Mouse (Mus musculus) splenic B cell, adult 2 months (primary cell): ENCODE data around the gene Klhdc3.
A peak's percentile ranks its signal among the peaks of the same experiment; 100 is the strongest.

Source experiments
- DNase-seq: peaks from one replicate; pipeline ENCODE4 v3.0.0-alpha.2; 2011; ENCODE audit warnings: low read depth, low spot score
- H3K27me3 ChIP-seq: 2 replicates; pipeline ENCODE4 v1.6.1; 2012; ENCODE audit warnings: mild to moderate bottlenecking, low read length, moderate library complexity, mixed read lengths; ENCODE audit not compliant: control insufficient read depth, poor library complexity, insufficient read depth, severe bottlenecking
- H3K36me3 ChIP-seq: 2 replicates; pipeline ENCODE4 v1.6.1; 2012; ENCODE audit warnings: mild to moderate bottlenecking, low read length, moderate library complexity, mixed read lengths; ENCODE audit not compliant: control insufficient read depth, poor library complexity, insufficient read depth, severe bottlenecking

Gene Klhdc3

DNA sequence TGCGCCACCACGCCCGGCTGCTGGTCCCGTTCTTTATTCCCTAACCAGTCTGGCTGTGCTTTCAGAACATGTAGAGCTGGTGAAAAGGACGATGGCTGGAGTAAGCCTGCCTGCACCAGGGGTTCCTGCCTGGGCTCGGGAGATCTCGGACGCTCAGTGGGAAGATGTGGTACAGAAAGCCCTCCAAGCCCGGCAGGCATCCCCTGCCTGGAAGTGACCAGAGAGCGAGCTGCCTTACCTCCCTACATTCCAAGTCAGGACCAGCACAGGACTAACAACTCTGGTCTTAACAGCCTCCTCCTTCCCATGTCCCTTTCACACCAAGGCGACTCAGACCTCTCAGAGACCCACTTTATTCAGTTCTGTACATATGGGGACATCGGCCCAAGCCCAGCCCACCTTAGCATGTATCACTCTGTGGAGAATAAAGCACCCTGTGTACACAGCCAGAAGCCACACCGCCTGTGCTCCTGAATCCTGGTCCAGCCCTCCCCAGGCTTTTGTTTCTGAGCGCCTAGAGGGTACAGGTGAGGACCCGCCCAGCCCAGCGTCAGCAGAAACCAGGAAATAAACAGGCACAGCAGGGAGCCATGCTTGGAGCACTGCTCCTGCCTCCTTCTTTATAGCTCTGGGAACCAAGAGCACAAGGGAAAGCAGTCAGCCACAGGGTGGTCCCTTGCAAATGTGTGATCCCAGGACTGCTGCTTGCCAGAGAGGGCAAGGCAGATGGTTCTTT lies 2.1 kb upstream of the Klhdc3 start:
- no peak for DNase-seq
- no peaks in the 10 kb centered on the region for H3K27me3 ChIP-seq
- H3K36me3 ChIP-seq: peaks cover 4% of the 10 kb centered on the region

DNA sequence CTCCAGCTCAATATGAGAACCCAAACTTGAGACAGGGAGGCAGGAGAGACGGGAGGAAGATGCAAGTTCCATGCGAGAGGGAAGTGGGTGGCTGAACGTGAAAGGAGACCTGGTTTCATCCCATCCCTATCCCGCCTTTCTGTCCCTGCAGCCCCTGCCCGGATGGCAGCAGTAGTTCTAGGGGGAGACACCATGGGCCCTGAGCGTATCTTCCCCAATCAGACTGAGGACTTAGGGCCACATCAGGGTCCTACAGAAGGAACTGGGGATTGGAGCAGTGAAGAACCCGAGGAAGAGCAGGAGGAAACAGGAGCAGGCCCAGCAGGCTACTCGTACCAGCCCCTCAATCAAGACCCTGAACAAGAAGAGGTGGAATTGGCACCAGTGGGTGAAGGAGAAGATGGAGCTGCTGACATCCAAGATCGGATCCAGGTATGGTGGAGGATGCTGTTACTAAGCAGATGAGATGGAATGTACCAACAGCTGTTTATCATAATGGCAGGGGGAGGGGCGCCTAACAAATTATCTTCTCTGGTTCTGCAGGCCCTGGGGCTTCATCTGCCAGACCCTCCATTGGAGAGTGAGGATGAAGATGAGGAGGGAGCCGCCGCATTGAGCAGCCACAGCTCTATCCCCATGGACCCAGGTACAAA lies 878 bp upstream of the Klhdc3 start:
- H3K27me3 ChIP-seq: no peaks in the 10 kb centered on the region
- no peak for DNase-seq
- peaks cover 5% of the 10 kb centered on the region for H3K36me3 ChIP-seq

- peak; percentile 59 for DNase-seq
- peaks cover 2% of the 10 kb centered on the region for H3K36me3 ChIP-seq
- no peaks in the 10 kb centered on the region for H3K27me3 ChIP-seq
These were observed 613 bp downstream of the Klhdc3 start for GRCm38 (mm10) chr17:46679843-46680759.

DNA sequence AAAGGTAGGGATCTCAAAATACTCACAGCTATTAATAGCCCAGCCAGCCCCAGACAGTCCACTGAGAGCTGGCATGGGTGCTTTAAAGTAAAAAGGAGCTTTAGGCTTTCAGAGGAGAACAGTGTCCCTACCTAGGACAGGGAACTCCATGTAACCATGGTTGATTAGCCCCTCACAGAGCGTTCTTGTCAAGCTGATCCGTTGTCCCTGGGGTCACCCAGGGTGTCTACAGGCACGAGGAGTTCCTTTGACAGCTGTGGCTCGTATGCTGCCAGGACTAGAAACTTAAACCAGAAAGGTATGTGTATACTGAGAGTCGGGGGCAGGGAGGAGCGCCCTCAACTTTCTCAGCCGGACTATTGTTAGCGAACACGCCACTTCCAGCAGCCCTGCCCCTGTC lies 1.8 kb downstream of the Klhdc3 start:
- peaks cover 2% of the 10 kb centered on the region for H3K36me3 ChIP-seq
- no peaks in the 10 kb centered on the region for H3K27me3 ChIP-seq
- DNase-seq: no peak

DNA sequence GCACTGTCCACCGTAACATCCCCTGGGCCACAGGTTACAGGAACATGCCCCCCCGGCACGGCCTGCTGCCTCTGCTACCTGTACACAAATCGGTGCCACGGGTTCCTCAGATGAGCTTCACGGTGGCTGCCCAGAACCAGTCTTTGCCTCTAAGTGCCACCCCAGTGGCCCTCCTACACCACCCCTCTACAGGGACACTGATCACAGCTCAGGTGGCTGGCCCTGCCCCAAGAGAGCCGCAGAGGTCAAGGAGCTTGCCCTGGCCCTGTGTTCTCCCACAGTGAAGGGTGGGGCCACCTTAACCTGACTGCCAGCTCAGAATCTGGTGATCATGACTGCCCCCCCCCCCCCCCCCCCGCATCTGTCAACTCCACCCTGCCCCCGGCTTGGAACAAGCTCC lies 2.3 kb downstream of the Klhdc3 start, which contains the start of gene Mea1:
TSS of gene Mea1 (plus strand) at position 378 of the 400 bp plus-strand sequence.
- peaks cover 2% of the 10 kb centered on the region for H3K36me3 ChIP-seq

DNA sequence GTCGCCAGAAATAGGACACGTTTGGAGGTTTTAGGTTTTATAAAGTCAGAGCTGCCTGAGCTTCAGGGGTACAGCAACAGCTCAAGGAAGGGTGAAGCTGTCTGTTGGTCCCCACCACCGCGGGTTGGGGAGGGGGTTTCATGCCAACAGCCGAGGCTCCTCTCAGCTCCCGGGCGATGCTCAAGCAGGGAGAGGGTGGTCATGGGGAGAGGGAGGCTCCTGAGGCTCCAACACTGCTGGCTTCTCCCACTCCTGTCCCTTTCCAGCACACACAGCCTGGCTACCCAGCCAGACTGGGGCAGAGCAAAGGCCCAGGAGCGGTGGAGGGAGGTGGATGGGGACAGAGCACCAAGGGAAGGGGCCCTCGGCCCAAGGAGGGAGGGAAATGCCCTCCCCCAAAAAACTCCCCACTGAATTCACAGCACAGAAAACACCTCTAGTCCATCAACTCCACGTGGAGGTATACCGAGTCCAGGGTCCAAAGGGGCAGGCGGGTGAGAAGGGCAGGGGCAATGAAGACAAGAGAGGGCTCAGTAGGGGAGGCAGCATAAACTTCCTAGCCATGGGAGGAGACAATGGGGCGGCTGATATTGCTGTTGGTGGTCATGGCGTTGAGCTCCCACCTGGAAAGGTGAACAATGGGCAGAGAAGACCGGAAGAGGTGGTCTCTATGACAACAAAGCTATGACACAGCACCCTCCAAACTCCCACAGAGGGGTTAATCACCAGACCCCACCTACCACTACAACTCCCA lies 6.0 kb downstream of the Klhdc3 start:
- peaks cover 7% of the 10 kb centered on the region for H3K36me3 ChIP-seq
- no peak for DNase-seq
- no peaks in the 10 kb centered on the region for H3K27me3 ChIP-seq

More for the DNA sequence above, 2.3 kb downstream of the Klhdc3 start, which contains the start of gene Mea1:
- no peak for DNase-seq
- no peaks in the 10 kb centered on the region for H3K27me3 ChIP-seq

DNA sequence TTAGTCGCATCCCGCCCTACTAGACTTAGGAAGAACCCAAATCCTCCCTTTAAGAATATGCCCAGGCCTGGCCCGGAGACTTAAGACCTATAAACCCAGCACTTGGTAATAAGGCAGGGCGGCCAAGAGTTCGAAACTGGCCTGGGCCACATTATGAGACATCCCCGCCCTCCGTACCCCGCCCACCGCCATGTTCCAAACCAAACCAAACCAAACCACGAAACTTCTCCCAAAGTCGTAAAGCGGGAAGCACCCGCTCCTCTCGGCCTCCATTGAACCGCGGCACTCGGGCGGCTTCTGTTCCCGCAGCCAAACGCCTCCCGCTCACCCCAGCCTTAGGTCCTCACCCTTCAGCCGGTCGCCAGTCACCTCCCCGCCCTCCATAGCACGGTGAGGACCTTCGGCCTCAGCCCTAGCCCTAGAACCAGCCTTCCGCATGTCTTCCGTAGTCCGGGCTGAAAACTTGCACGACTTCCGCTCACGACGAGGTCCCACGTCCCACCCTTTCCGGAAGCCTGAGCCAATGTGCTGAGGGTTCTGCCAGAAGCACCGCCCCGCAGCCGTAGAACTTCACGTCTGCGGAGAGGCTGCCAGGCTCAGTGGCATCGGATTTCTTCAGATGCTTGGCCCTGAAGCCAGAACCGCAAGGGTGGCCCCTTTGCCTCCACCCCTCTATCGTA lies 6.7 kb downstream of the Klhdc3 start, which contains the start of gene Rrp36:
TSS of gene Rrp36 (minus strand) at position 503 of the 680 bp plus-strand sequence.
- peak; percentile 92 for DNase-seq
- H3K27me3 ChIP-seq: no peaks in the 10 kb centered on the region

DNA sequence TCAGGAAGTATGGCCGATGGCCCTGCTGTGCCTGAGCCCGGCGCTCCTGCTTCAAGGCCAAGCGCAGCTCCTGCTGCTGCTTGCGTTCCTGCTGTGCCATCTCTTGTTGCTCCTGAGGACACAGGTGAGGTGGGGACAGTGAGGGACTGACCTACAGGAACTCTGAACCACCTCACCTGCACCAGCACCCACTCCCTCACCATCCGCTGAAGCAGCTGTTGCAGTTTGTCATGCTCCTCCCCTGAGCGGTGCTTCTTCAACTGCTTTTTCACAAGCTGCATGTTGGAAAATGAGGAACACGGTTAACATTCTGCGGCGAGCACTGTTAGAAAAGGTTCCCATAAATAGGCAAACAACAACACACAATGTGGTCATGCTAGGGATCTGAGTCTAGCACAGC lies 10.8 kb downstream of the Klhdc3 start:
- Histone ChIP-seq H3K27me3 (no peaks in the 10 kb centered on the region), H3K36me3 (peaks cover 14% of the 10 kb centered on the region)
- no peak for DNase-seq

More for the DNA sequence above, 6.7 kb downstream of the Klhdc3 start, which contains the start of gene Rrp36:
- peaks cover 10% of the 10 kb centered on the region for H3K36me3 ChIP-seq

GRCm38 (mm10) chr17:46667712-46668111 lies 13.0 kb downstream of the Klhdc3 start:
- no peak for DNase-seq
- peaks cover 14% of the 10 kb centered on the region for H3K36me3 ChIP-seq
- no peaks in the 10 kb centered on the region for H3K27me3 ChIP-seq

DNA sequence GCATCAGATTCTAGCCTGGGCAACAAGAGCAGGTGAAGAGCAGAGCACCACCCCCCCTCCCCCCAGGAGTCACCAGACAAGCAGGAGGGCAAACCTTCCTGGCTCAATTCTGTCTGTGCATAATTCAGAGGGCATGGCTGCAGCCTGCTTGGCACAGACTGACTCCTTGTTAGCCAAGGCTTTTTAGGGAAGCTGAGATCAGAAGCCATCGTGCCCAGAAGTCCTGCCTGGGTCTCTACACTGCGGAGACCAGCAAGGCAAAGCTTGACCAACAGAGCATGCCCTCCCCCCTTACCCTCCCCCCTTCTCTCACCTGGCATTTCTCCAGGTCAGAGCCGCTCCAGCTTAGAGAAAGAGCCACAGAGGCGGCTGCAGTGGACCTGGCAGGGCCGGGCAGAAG lies 18.0 kb downstream of the Klhdc3 start:
- no peak for DNase-seq
- H3K36me3 ChIP-seq: peaks cover 7% of the 10 kb centered on the region; the same call in 1 of the 2 replicates

DNA sequence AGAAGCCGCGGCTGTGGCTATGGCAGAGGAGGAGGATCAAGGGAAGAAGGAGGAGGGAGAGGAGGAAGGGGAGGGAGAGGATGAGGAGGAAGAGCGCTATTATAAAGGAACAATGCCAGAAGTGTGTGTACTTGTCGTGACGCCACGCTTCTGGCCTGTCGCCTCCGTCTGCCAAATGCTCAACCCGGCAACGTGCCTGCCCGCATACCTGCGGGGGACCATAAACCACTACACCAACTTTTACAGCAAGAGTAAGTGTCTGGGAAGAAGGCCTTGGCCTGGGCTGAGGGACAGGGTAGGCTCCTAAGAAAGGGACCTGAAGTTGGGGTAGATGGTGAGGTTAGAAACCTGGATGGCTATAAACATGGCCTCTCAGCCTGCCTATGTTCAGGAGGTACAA lies 18.7 kb downstream of the Klhdc3 start:
- peaks cover 5% of the 10 kb centered on the region; the same call in 1 of the 2 replicates for H3K36me3 ChIP-seq
- no peaks in the 10 kb centered on the region for H3K27me3 ChIP-seq
- no peak for DNase-seq

More for the DNA sequence above, 18.0 kb downstream of the Klhdc3 start:
- H3K27me3 ChIP-seq: no peaks in the 10 kb centered on the region

DNA sequence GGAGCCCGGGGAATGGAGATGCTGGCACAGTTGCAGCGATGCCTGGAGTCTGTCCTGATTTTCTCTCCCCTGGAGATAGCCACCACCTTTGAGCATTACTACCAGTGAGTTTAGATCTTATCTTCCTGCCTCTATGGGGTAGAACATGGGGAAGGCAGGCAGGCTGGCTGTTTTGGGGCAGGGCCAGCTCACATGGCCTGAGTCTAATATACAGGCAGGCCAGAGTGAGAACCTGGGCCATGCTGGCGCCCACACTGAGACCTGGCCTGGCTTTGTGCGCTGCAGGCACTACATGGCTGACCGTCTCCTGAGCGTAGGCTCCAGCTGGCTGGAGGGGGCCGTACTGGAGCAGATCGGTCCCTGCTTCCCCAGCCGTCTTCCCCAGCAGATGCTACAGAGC lies 19.4 kb downstream of the Klhdc3 start:
- 0 out of 2 replicates have a peak, but pooled peaks cover 1% of the 10 kb centered on the region for H3K36me3 ChIP-seq
- DNase-seq: no peak
- H3K27me3 ChIP-seq: no peaks in the 10 kb centered on the region

GRCm38 (mm10) chr17:46656054-46656453 lies 24.7 kb downstream of the Klhdc3 start:
- DNase-seq: no peak
- Histone ChIP-seq H3K36me3 (no peaks in the 10 kb centered on the region), H3K27me3 (no peaks in the 10 kb centered on the region)
